Mouse (Mus musculus) C2C12 (cell line): Measurements from ENCODE around the gene Pnmal2. TPM values are rescaled to one million over a fixed set of nuclear protein-coding genes. Genes with fewer than 3 reads are reported as not detected.
A peak's percentile ranks its signal among the peaks of the same experiment; 100 is the strongest.

Source experiments
- H3K27me3 ChIP-seq: one replicate; pipeline ENCODE4 v1.6.1; 2011; ENCODE audit not compliant: control insufficient read depth, insufficient read depth, insufficient read length
- H3K36me3 ChIP-seq: one replicate; pipeline ENCODE4 v1.6.1; 2011; ENCODE audit not compliant: control insufficient read depth, insufficient read depth
- H3K4me3 ChIP-seq: one replicate; pipeline ENCODE4 v1.5.1; 2011; ENCODE audit warnings: mild to moderate bottlenecking, control low read depth; ENCODE audit not compliant: poor library complexity, insufficient read depth, severe bottlenecking
- H3K79me2 ChIP-seq: one replicate; pipeline ENCODE4 v1.6.1; 2011; ENCODE audit not compliant: control insufficient read depth, insufficient read depth
- H3K79me3 ChIP-seq: one replicate; pipeline ENCODE4 v1.6.1; 2011; ENCODE audit warnings: low read depth, control low read depth
- H3ac ChIP-seq: one replicate; pipeline ENCODE3; 2011; ENCODE audit warnings: low read depth; ENCODE audit not compliant: control insufficient read depth, insufficient read length
- CEBPB ChIP-seq: IDR thresholded peaks from one replicate; pipeline ENCODE4 v1.6.1; 2011; ENCODE audit warnings: low read depth, mild to moderate bottlenecking, control low read depth, moderate library complexity
- CTCF ChIP-seq: IDR thresholded peaks from one replicate; pipeline ENCODE4 v1.5.1; 2011; ENCODE audit not compliant: control insufficient read depth, insufficient read depth, insufficient read length
- FOSL1 ChIP-seq: IDR thresholded peaks from one replicate; pipeline ENCODE4 v1.8.0; 2011; ENCODE audit warnings: mild to moderate bottlenecking, low read length; ENCODE audit not compliant: poor library complexity, insufficient read depth, severe bottlenecking
- MAX ChIP-seq: IDR thresholded peaks from one replicate; pipeline ENCODE4 v1.6.1; 2011; ENCODE audit warnings: mild to moderate bottlenecking, control low read depth
- MYOD1 ChIP-seq: IDR thresholded peaks from one replicate; pipeline ENCODE4 v1.6.1; 2011; ENCODE audit warnings: low read depth; ENCODE audit not compliant: control insufficient read depth, insufficient read length
- MYOG ChIP-seq: IDR thresholded peaks from one replicate; pipeline ENCODE4 v1.6.1; 2011; ENCODE audit not compliant: control insufficient read depth, insufficient read length; ENCODE audit errors: extremely low read depth
- USF1 ChIP-seq: IDR thresholded peaks from one replicate; pipeline ENCODE4 v1.6.1; 2011; ENCODE audit warnings: low read depth, mild to moderate bottlenecking, control low read depth, moderate library complexity
- polyA plus RNA-seq: library from polyadenylated mRNA; unstranded; fragments of >200 nt; fragmentation: generic; extraction: Trizol; gene quantifications from one replicate; pipeline ENCODE4 v1.2.1, GENCODE M21; 2012; ENCODE audit warnings: missing spikeins

Gene Pnmal2
- polyA plus RNA-seq, 1 experiment = 12.6 TPM

GRCm38 (mm10) chr7:16909909-16910308 is 34.6 kb upstream of the Pnmal2 start:
- Histone ChIP-seq H3ac (peak overlapping the region; percentile 36), H3K27me3 (no peaks in the 10 kb centered on the region), H3K79me2 (peaks cover 23% of the 10 kb centered on the region), H3K4me3 (peak overlapping the region; percentile 18), H3K36me3 (peaks cover 3% of the 10 kb centered on the region), H3K79me3 (peaks cover 5% of the 10 kb centered on the region)
- TF ChIP-seq MAX = no peak
- no peak for TF ChIP-seq MYOD1
- no peak for TF ChIP-seq CTCF
- no peak for TF ChIP-seq CEBPB
- TF ChIP-seq USF1 = no peak
- TF ChIP-seq FOSL1 = no peak
- no peak for TF ChIP-seq MYOG

GRCm38 (mm10) chr7:16911904-16912303 is 32.6 kb upstream of the Pnmal2 start:
- TF ChIP-seq MYOD1 (no peak), CEBPB (peak; percentile 48), MAX (no peak)

GRCm38 (mm10) chr7:16912360-16912759 is 32.1 kb upstream of the Pnmal2 start:
- Histone ChIP-seq H3K27me3 (no peaks in the 10 kb centered on the region), H3K4me3 (no peak overlapping the region), H3ac (no peak overlapping the region), H3K79me3 (peaks cover 3% of the 10 kb centered on the region), H3K36me3 (peaks cover 13% of the 10 kb centered on the region), H3K79me2 (peaks cover 13% of the 10 kb centered on the region)
- TF ChIP-seq CEBPB (peak; percentile 85), CTCF (no peak), MAX (peak; percentile 20), MYOG (no peak), MYOD1 (no peak), FOSL1 (no peak), USF1 (no peak)

More at GRCm38 (mm10) chr7:16911904-16912303, 32.6 kb upstream of the Pnmal2 start:
- H3K27me3 ChIP-seq = no peaks in the 10 kb centered on the region
- peaks cover 5% of the 10 kb centered on the region for H3K79me3 ChIP-seq
- H3K79me2 ChIP-seq = peaks cover 16% of the 10 kb centered on the region
- peaks cover 9% of the 10 kb centered on the region for H3K36me3 ChIP-seq
- no peak overlapping the region for H3ac ChIP-seq
- no peak overlapping the region for H3K4me3 ChIP-seq

GRCm38 (mm10) chr7:16913806-16914452 is 30.6 kb upstream of the Pnmal2 start:
- peaks cover 29% of the 10 kb centered on the region for H3K36me3 ChIP-seq
- TF ChIP-seq CTCF = peak; percentile 58
- no peak for TF ChIP-seq MAX
- H3K27me3 ChIP-seq = no peaks in the 10 kb centered on the region
- no peak overlapping the region for H3K4me3 ChIP-seq
- H3ac ChIP-seq = no peak overlapping the region
- H3K79me2 ChIP-seq = peaks cover 7% of the 10 kb centered on the region
- peaks cover 2% of the 10 kb centered on the region for H3K79me3 ChIP-seq

- no peak overlapping the region for H3K4me3 ChIP-seq
- H3K36me3 ChIP-seq = peaks cover 29% of the 10 kb centered on the region
- H3ac ChIP-seq = no peak overlapping the region
- H3K79me2 ChIP-seq = peaks cover 6% of the 10 kb centered on the region
- H3K79me3 ChIP-seq = peaks cover 2% of the 10 kb centered on the region
- no peaks in the 10 kb centered on the region for H3K27me3 ChIP-seq
- TF ChIP-seq CEBPB (no peak), CTCF (no peak), MYOG (no peak), MAX (no peak)
Observed at GRCm38 (mm10) chr7:16914453-16915343, 29.8 kb upstream of the Pnmal2 start.
